Mouse (Mus musculus) embryonic facial prominence, embryonic 15.5 days (tissue): ENCODE measurements around the gene Susd3. TPM values are rescaled to one million over a fixed set of nuclear protein-coding genes. Genes with fewer than 3 reads are reported as not detected.

Source experiments
- ATAC-seq: fragments of 200-750 bp; cut with Nextera tagmentation; 2 replicates; pipeline ENCODE4 v1.8.0; 2017; ENCODE audit warnings: low read depth, moderate TSS enrichment; ENCODE audit not compliant: insufficient number of reproducible peaks, low FRiP score, low TSS enrichment
- H3K27ac ChIP-seq: fragments of 300-500 bp; sonication (generic); replicated peaks from 2 replicates; pipeline ENCODE4 v1.5.1; 2015; ENCODE audit warnings: mild to moderate bottlenecking, inconsistent platforms
- H3K27me3 ChIP-seq: fragments of 300-500 bp; sonication (generic); 2 replicates; pipeline ENCODE4 v1.6.1; 2015; ENCODE audit warnings: inconsistent platforms
- H3K36me3 ChIP-seq: fragments of 300-500 bp; sonication (generic); 2 replicates; pipeline ENCODE4 v1.6.1; 2015; ENCODE audit warnings: mild to moderate bottlenecking, inconsistent platforms
- H3K4me1 ChIP-seq: fragments of 300-500 bp; sonication (generic); 2 replicates; pipeline ENCODE4 v1.6.1; 2015; ENCODE audit warnings: inconsistent platforms
- H3K4me2 ChIP-seq: fragments of 300-500 bp; sonication (generic); replicated peaks from 2 replicates; pipeline ENCODE4 v1.6.1; 2015; ENCODE audit warnings: mild to moderate bottlenecking, inconsistent platforms
- H3K4me3 ChIP-seq: fragments of 300-500 bp; sonication (generic); replicated peaks from 2 replicates; pipeline ENCODE4 v1.5.1; 2015; ENCODE audit warnings: mild to moderate bottlenecking, inconsistent platforms
- H3K9ac ChIP-seq: fragments of 300-500 bp; sonication (generic); 2 replicates; pipeline ENCODE4 v1.6.1; 2015; ENCODE audit warnings: inconsistent platforms
- H3K9me3 ChIP-seq: fragments of 300-500 bp; sonication (generic); replicated peaks from 2 replicates; pipeline ENCODE4 v1.6.1; 2016; ENCODE audit warnings: inconsistent platforms
- WGBS: fragments of 180-500 bp; shearing (Covaris S2); methylation state at CpG from one replicate; pipeline ENCODE4 v1.1.7; 2015; 5-methylcytosine and 5-hydroxymethylcytosine counted together
- polyA plus RNA-seq: library from polyadenylated mRNA; unstranded; fragments of >200 nt; fragmentation: Nextera tagmentation; extraction: Ambion mirVana; gene quantifications from 2 replicates; pipeline ENCODE4 v1.2.1, GENCODE M21; 2015

Susd3 gene
- polyA plus RNA-seq, 1 experiment from 2014 or later = 3.7 TPM

- H3K4me2 ChIP-seq = no peak overlapping the region
- no peak for ATAC-seq
- H3K27ac ChIP-seq = no peak overlapping the region
- H3K9me3 ChIP-seq = no peaks in the 10 kb centered on the region
- no peak overlapping the region for H3K9ac ChIP-seq
- peaks cover 12% of the 10 kb centered on the region for H3K4me1 ChIP-seq
- WGBS = 75% methylated on average over 3 of the region's 3 CpGs
- H3K36me3 ChIP-seq = no peaks in the 10 kb centered on the region
- H3K27me3 ChIP-seq = no peaks in the 10 kb centered on the region
- H3K4me3 ChIP-seq = no peak overlapping the region
Observed at GRCm38 (mm10) chr13:49181411-49181984, 67.0 kb downstream of the Susd3 start.

GRCm38 (mm10) chr13:49180691-49181090 is 67.8 kb downstream of the Susd3 start:
- H3K9ac ChIP-seq = no peak overlapping the region
- no peak overlapping the region for H3K4me3 ChIP-seq
- 58% methylated on average over 1 of the region's 1 CpGs for WGBS
- H3K9me3 ChIP-seq = no peaks in the 10 kb centered on the region
- ATAC-seq = no peak
- H3K27me3 ChIP-seq = no peaks in the 10 kb centered on the region
- H3K36me3 ChIP-seq = no peaks in the 10 kb centered on the region
- peaks cover 10% of the 10 kb centered on the region; the same call in 1 of the 2 replicates for H3K4me1 ChIP-seq
- H3K4me2 ChIP-seq = no peak overlapping the region
- H3K27ac ChIP-seq = no peak overlapping the region

Other genes with a start within 250 kb of the Susd3 start
- 2.6 and 3.1 TPM in 2 replicates for gene Wnk2, start 100.7 kb downstream of the Susd3 start, polyA plus RNA-seq
- 61.1 and 62.7 TPM in 2 replicates for gene Ninj1, start 61.2 kb downstream of the Susd3 start, polyA plus RNA-seq
- 69.4 and 82.2 TPM in 2 replicates for gene Card19, start 32.7 kb downstream of the Susd3 start, polyA plus RNA-seq
- 0.45 and 0.65 TPM in 2 replicates for gene Fgd3, start 71.6 kb upstream of the Susd3 start, polyA plus RNA-seq
- 36.0 and 38.7 TPM in 2 replicates for gene Bicd2, start 92.9 kb upstream of the Susd3 start, polyA plus RNA-seq
- gene Ippk, start 172.5 kb upstream of the Susd3 start, polyA plus RNA-seq = 12.7 and 13.4 TPM in 2 replicates
- gene Tes3-ps, start 244.6 kb upstream of the Susd3 start, polyA plus RNA-seq = 0.79 and 1.7 TPM in 2 replicates